Mouse (Mus musculus) ES-Bruce4 (cell line): ENCODE measurements around the gene Dexi.

Experiments
- CTCF ChIP-seq: IDR thresholded peaks from one replicate; pipeline ENCODE4 v1.8.1; 2011; ENCODE audit warnings: low read depth, low read length
- EP300 ChIP-seq: IDR thresholded peaks from 2 replicates; pipeline ENCODE4 v1.6.1; 2011; ENCODE audit warnings: low read depth, low read length; ENCODE audit not compliant: insufficient read depth
- POLR2A ChIP-seq: IDR thresholded peaks from one replicate; pipeline ENCODE4 v1.8.1; 2011; ENCODE audit warnings: low read length; ENCODE audit not compliant: insufficient read depth

GRCm38 (mm10) chr16:10510477-10511133, 32.2 kb downstream of the Dexi start:
- no peak for TF ChIP-seq CTCF
- no peak for TF ChIP-seq POLR2A
- TF ChIP-seq EP300 = no peak
